Mouse (Mus musculus): ENCODE measurements around the gene Flii. TPM values are rescaled to one million over a fixed set of nuclear protein-coding genes. Genes with fewer than 3 reads are reported as not detected.

The Flii gene
- polyA plus RNA-seq, 1 experiment from 2014 or later: 53.0 TPM

- H3K4me2 ChIP-seq (ENCODE audit: low read length): no peak overlapping the region
- H3K9me3 ChIP-seq (replicated peaks; ENCODE audit: control insufficient read depth, low read length): no peaks in the 10 kb centered on the region
- H3K36me3 ChIP-seq (ENCODE audit: control insufficient read depth, insufficient read depth, low read length): peaks cover under 1% of the 10 kb centered on the region; the same call in 1 of the 2 replicates
- 83% methylated on average over 4 of the region's 4 CpGs for WGBS
- no peaks in the 10 kb centered on the region for H3K4me1 ChIP-seq (ENCODE audit: control insufficient read depth, insufficient read depth, low read length)
- H3K27me3 ChIP-seq (replicated peaks; ENCODE audit: control insufficient read depth, insufficient read depth, low read length): no peaks in the 10 kb centered on the region
- ATAC-seq (no peak), DNase-seq (ENCODE audit: low spot score) (no peak)
- no peak overlapping the region for H3K4me3 ChIP-seq (ENCODE audit: low read depth, low read length)
- no peak overlapping the region for H3K27ac ChIP-seq (ENCODE audit: low read depth, low read length)
- no peak overlapping the region for H3K9ac ChIP-seq (ENCODE audit: low read length)
These were observed 39.9 kb upstream of the Flii start for GRCm38 (mm10) chr11:60766969-60767368.

GRCm38 (mm10) chr11:60761681-60762080 lies 34.6 kb upstream of the Flii start:
- Histone ChIP-seq H3K27ac (ENCODE audit: low read depth, low read length) (no peak overlapping the region), H3K4me3 (ENCODE audit: low read depth, low read length) (no peak overlapping the region), H3K4me1 (ENCODE audit: control insufficient read depth, insufficient read depth, low read length) (no peaks in the 10 kb centered on the region), H3K9me3 (replicated peaks; ENCODE audit: control insufficient read depth, low read length) (no peaks in the 10 kb centered on the region), H3K27me3 (replicated peaks; ENCODE audit: control insufficient read depth, insufficient read depth, low read length) (no peaks in the 10 kb centered on the region), H3K36me3 (ENCODE audit: control insufficient read depth, insufficient read depth, low read length) (peaks cover 37% of the 10 kb centered on the region), H3K4me2 (ENCODE audit: low read length) (no peak overlapping the region), H3K9ac (ENCODE audit: low read length) (no peak overlapping the region)
- 97% methylated on average over 3 of the region's 3 CpGs for WGBS
- ATAC-seq: no peak
- no peak for DNase-seq (ENCODE audit: low spot score)

GRCm38 (mm10) chr11:60755570-60755969 lies 28.5 kb upstream of the Flii start:
- Histone ChIP-seq H3K4me2 (ENCODE audit: low read length) (no peak overlapping the region), H3K9me3 (replicated peaks; ENCODE audit: control insufficient read depth, low read length) (no peaks in the 10 kb centered on the region), H3K36me3 (ENCODE audit: control insufficient read depth, insufficient read depth, low read length) (peaks cover 74% of the 10 kb centered on the region), H3K4me3 (ENCODE audit: low read depth, low read length) (no peak overlapping the region), H3K27ac (ENCODE audit: low read depth, low read length) (no peak overlapping the region), H3K9ac (ENCODE audit: low read length) (no peak overlapping the region), H3K27me3 (replicated peaks; ENCODE audit: control insufficient read depth, insufficient read depth, low read length) (no peaks in the 10 kb centered on the region), H3K4me1 (ENCODE audit: control insufficient read depth, insufficient read depth, low read length) (no peaks in the 10 kb centered on the region)
- DNase-seq (ENCODE audit: low spot score): no peak
- WGBS: 92% methylated on average over 7 of the region's 7 CpGs
- no peak for ATAC-seq

DNA sequence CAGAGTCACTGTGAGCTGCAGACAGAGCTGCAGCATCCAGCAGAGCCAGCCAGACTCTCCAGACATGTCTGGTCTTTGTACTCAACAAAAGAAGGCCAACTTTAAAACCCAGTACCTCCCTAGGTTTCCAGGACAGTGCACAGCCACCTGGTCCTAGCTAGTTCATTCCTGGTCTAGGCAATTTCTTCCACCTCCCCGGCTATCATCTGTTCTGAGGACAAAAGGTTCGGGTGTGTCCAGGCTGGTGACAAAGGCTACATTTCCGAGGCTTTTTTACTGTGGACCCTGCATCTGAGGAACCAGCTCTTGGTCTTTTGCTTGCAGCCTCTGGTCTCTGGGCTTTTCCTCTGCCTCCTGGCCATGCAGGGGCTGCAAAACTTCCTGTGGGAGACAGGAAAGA lies 13.3 kb upstream of the Flii start:
- no peaks in the 10 kb centered on the region for H3K27me3 ChIP-seq (replicated peaks; ENCODE audit: control insufficient read depth, insufficient read depth, low read length)
- no peak overlapping the region for H3K9ac ChIP-seq (ENCODE audit: low read length)
- no peak overlapping the region for H3K27ac ChIP-seq (ENCODE audit: low read depth, low read length)
- H3K4me2 ChIP-seq (ENCODE audit: low read length): no peak overlapping the region
- no peak overlapping the region for H3K4me3 ChIP-seq (ENCODE audit: low read depth, low read length)
- H3K4me1 ChIP-seq (ENCODE audit: control insufficient read depth, insufficient read depth, low read length): no peaks in the 10 kb centered on the region
- WGBS: 79% methylated on average over 3 of the region's 3 CpGs
- no peak for ATAC-seq
- no peaks in the 10 kb centered on the region for H3K9me3 ChIP-seq (replicated peaks; ENCODE audit: control insufficient read depth, low read length)
- peaks cover 65% of the 10 kb centered on the region for H3K36me3 ChIP-seq (ENCODE audit: control insufficient read depth, insufficient read depth, low read length)
- no peak for DNase-seq (ENCODE audit: low spot score)

- no peaks in the 10 kb centered on the region for H3K4me1 ChIP-seq (ENCODE audit: control insufficient read depth, insufficient read depth, low read length)
- no peak overlapping the region for H3K4me3 ChIP-seq (ENCODE audit: low read depth, low read length)
- no peak overlapping the region for H3K9ac ChIP-seq (ENCODE audit: low read length)
- H3K4me2 ChIP-seq (ENCODE audit: low read length): no peak overlapping the region
- no peak overlapping the region for H3K27ac ChIP-seq (ENCODE audit: low read depth, low read length)
- H3K36me3 ChIP-seq (ENCODE audit: control insufficient read depth, insufficient read depth, low read length): peaks cover 49% of the 10 kb centered on the region
- H3K27me3 ChIP-seq (replicated peaks; ENCODE audit: control insufficient read depth, insufficient read depth, low read length): no peaks in the 10 kb centered on the region
- ATAC-seq (no peak), DNase-seq (ENCODE audit: low spot score) (no peak)
- no peaks in the 10 kb centered on the region for H3K9me3 ChIP-seq (replicated peaks; ENCODE audit: control insufficient read depth, low read length)
These were observed 10.4 kb upstream of the Flii start for GRCm38 (mm10) chr11:60737450-60737849.

- ATAC-seq (no peak), DNase-seq (ENCODE audit: low spot score) (no peak)
- Histone ChIP-seq H3K36me3 (ENCODE audit: control insufficient read depth, insufficient read depth, low read length) (peaks cover 49% of the 10 kb centered on the region), H3K9me3 (replicated peaks; ENCODE audit: control insufficient read depth, low read length) (no peaks in the 10 kb centered on the region), H3K27ac (ENCODE audit: low read depth, low read length) (no peak overlapping the region), H3K4me3 (ENCODE audit: low read depth, low read length) (no peak overlapping the region), H3K4me1 (ENCODE audit: control insufficient read depth, insufficient read depth, low read length) (no peaks in the 10 kb centered on the region), H3K4me2 (ENCODE audit: low read length) (no peak overlapping the region), H3K27me3 (replicated peaks; ENCODE audit: control insufficient read depth, insufficient read depth, low read length) (no peaks in the 10 kb centered on the region), H3K9ac (ENCODE audit: low read length) (no peak overlapping the region)
- whole genome bisulfite sequencing: 79% methylated on average over 3 of the region's 3 CpGs
These were observed 9.4 kb upstream of the Flii start for GRCm38 (mm10) chr11:60736491-60736890.

- no peak for DNase-seq (ENCODE audit: low spot score)
- no peak overlapping the region for H3K9ac ChIP-seq (ENCODE audit: low read length)
- H3K9me3 ChIP-seq (replicated peaks; ENCODE audit: control insufficient read depth, low read length): no peaks in the 10 kb centered on the region
- H3K4me3 ChIP-seq (ENCODE audit: low read depth, low read length): no peak overlapping the region
- H3K36me3 ChIP-seq (ENCODE audit: control insufficient read depth, insufficient read depth, low read length): peaks cover 50% of the 10 kb centered on the region
- H3K4me2 ChIP-seq (ENCODE audit: low read length): no peak overlapping the region
- no peak overlapping the region for H3K27ac ChIP-seq (ENCODE audit: low read depth, low read length)
- ATAC-seq: no peak
- 75% methylated on average over 5 of the region's 5 CpGs for WGBS
- no peaks in the 10 kb centered on the region for H3K27me3 ChIP-seq (replicated peaks; ENCODE audit: control insufficient read depth, insufficient read depth, low read length)
- H3K4me1 ChIP-seq (ENCODE audit: control insufficient read depth, insufficient read depth, low read length): no peaks in the 10 kb centered on the region
These were observed 8.1 kb upstream of the Flii start for GRCm38 (mm10) chr11:60735191-60735590.

DNA sequence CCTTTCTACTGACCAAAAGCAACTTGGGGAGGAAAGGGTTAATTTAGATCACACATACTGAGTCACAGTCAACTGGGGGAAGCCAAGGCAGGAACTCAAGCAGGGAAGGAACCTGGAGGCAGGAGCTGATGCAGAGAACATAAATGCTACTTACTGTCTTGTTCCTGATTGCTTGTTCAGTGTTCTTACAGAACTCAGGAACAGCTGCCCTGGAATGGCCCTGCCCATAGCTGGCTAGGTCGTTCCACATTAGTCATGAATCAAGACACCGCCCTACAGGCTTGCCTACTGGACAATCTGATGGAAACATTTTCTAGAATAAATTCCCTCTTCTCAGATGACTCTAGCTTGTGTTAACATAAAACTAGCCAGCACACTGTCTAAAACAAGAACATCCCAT lies 7.1 kb upstream of the Flii start:
- WGBS: 91% methylated on average over 2 of the region's 2 CpGs
- Histone ChIP-seq H3K4me2 (ENCODE audit: low read length) (no peak overlapping the region), H3K36me3 (ENCODE audit: control insufficient read depth, insufficient read depth, low read length) (peaks cover 41% of the 10 kb centered on the region), H3K27ac (ENCODE audit: low read depth, low read length) (no peak overlapping the region), H3K9me3 (replicated peaks; ENCODE audit: control insufficient read depth, low read length) (no peaks in the 10 kb centered on the region), H3K4me3 (ENCODE audit: low read depth, low read length) (no peak overlapping the region), H3K9ac (ENCODE audit: low read length) (no peak overlapping the region), H3K27me3 (replicated peaks; ENCODE audit: control insufficient read depth, insufficient read depth, low read length) (no peaks in the 10 kb centered on the region), H3K4me1 (ENCODE audit: control insufficient read depth, insufficient read depth, low read length) (no peaks in the 10 kb centered on the region)
- ATAC-seq: no peak
- no peak for DNase-seq (ENCODE audit: low spot score)

DNA sequence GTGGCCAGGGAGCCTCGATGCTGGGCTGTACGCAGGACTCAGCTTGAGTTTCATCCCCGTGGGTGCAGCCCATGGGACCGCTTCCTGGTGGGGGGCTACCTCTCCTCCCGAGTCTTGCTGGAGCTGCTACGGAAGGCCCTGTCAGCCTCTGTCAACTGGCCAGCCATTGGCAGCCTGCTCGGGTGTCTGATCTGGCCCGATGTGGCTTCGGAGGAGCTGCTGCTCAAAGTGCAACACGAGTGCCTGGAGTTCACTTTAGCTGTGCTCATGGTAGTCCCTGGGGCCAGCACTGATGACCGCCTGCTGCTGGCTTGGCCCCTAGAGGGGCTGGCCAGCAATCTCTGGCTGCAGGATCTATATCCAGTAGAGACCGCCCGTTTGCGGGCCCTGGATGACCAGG lies 4.2 kb upstream of the Flii start:
- WGBS: 91% methylated on average over 13 of the region's 14 CpGs
- Histone ChIP-seq H3K4me3 (ENCODE audit: low read depth, low read length) (no peak overlapping the region), H3K9me3 (replicated peaks; ENCODE audit: control insufficient read depth, low read length) (no peaks in the 10 kb centered on the region), H3K27me3 (replicated peaks; ENCODE audit: control insufficient read depth, insufficient read depth, low read length) (no peaks in the 10 kb centered on the region), H3K36me3 (ENCODE audit: control insufficient read depth, insufficient read depth, low read length) (peaks cover 36% of the 10 kb centered on the region), H3K27ac (ENCODE audit: low read depth, low read length) (no peak overlapping the region), H3K4me2 (ENCODE audit: low read length) (no peak overlapping the region), H3K4me1 (ENCODE audit: control insufficient read depth, insufficient read depth, low read length) (peaks cover 12% of the 10 kb centered on the region), H3K9ac (ENCODE audit: low read length) (no peak overlapping the region)
- DNase-seq (ENCODE audit: low spot score) (no peak), ATAC-seq (no peak)
